Comparison of ENCODE assay signal across 7 mouse cellular contexts in genomic region chr9:100641391-100642085, GRCm38 (mm10). TPM values are rescaled to one million over a fixed set of nuclear protein-coding genes. Genes with fewer than 3 reads are reported as not detected.
DNase-seq lines count a peak whose midpoint lies in the region; ATAC-seq and TF ChIP-seq lines count a peak whose summit lies in the region.

No protein-coding gene starts in this region.

- H3K4me3 ChIP-seq in megakaryocyte, embryonic 14.5 days (replicated peaks), result peak overlapping the region; percentile 96
- H3K4me3 ChIP-seq in embryonic facial prominence, embryonic 14.5 days (ENCODE audit: low read depth, low read length), result peak overlapping the region; percentile 84
- peak overlapping the region; percentile 74 for H3K4me3 ChIP-seq in limb, embryonic 13.5 days
- H3K4me3 ChIP-seq in stomach, postnatal 0 days (ENCODE audit: low read depth, low read length), result peak overlapping the region; percentile 86

- no peak for TF ChIP-seq EP300 in stomach, postnatal 0 days (optimal IDR thresholded peaks at IDR 0.05)

- peaks cover 24% of the 10 kb centered on the region for H3K4me1 ChIP-seq in megakaryocyte, embryonic 14.5 days
- peaks cover 17% of the 10 kb centered on the region for H3K4me1 ChIP-seq in embryonic facial prominence, embryonic 14.5 days (ENCODE audit: control insufficient read depth, insufficient read depth, low read length)
- peaks cover 18% of the 10 kb centered on the region for H3K4me1 ChIP-seq in limb, embryonic 13.5 days
- peaks cover 7% of the 10 kb centered on the region; the same call in 1 of the 2 replicates for H3K4me1 ChIP-seq in stomach, postnatal 0 days (replicated peaks; ENCODE audit: control insufficient read depth, insufficient read depth)

- no peaks in the 10 kb centered on the region for H3K27me3 ChIP-seq in megakaryocyte, embryonic 14.5 days (replicated peaks)
- H3K27me3 ChIP-seq in embryonic facial prominence, embryonic 14.5 days (replicated peaks; ENCODE audit: control insufficient read depth, insufficient read depth, low read length), result no peaks in the 10 kb centered on the region
- no peaks in the 10 kb centered on the region for H3K27me3 ChIP-seq in limb, embryonic 13.5 days
- no peaks in the 10 kb centered on the region for H3K27me3 ChIP-seq in stomach, postnatal 0 days (ENCODE audit: control insufficient read depth, insufficient read depth, low read length)

- no peaks in the 10 kb centered on the region for H3K9me3 ChIP-seq in megakaryocyte, embryonic 14.5 days
- no peaks in the 10 kb centered on the region for H3K9me3 ChIP-seq in embryonic facial prominence, embryonic 14.5 days (ENCODE audit: control insufficient read depth, low read length)
- no peaks in the 10 kb centered on the region for H3K9me3 ChIP-seq in limb, embryonic 13.5 days
- H3K9me3 ChIP-seq in stomach, postnatal 0 days (ENCODE audit: control insufficient read depth, low read length), result no peaks in the 10 kb centered on the region

- no peak for DNase-seq in embryonic facial prominence, embryonic 14.5 days (ENCODE audit: low spot score)
- DNase-seq in stomach, postnatal 0 days (ENCODE audit: low spot score), result no peak
- DNase-seq in spleen, postnatal 10 days (ENCODE audit: low spot score in 2 of 2), result no peak

- peak overlapping the region; percentile 76; the same call in 1 of the 2 replicates for H3K9ac ChIP-seq in embryonic facial prominence, embryonic 14.5 days (ENCODE audit: low read depth, low read length)
- H3K9ac ChIP-seq in limb, embryonic 13.5 days, result no peak overlapping the region
- H3K9ac ChIP-seq in stomach, postnatal 0 days (ENCODE audit: low read length), result peak overlapping the region; percentile 1; the same call in 1 of the 2 replicates

- 27% methylated on average over 6 of the region's 6 CpGs for WGBS in embryonic facial prominence, embryonic 14.5 days
- 53% methylated on average over 6 of the region's 6 CpGs for WGBS in limb, embryonic 13.5 days
- 47% methylated on average over 6 of the region's 6 CpGs for WGBS in stomach, postnatal 0 days

- H3K27ac ChIP-seq in embryonic facial prominence, embryonic 14.5 days (replicated peaks; ENCODE audit: low read depth, low read length), result peak overlapping the region; percentile 99
- peak overlapping the region; percentile 98 for H3K27ac ChIP-seq in limb, embryonic 13.5 days
- peak overlapping the region; percentile 49; the same call in 1 of the 2 replicates for H3K27ac ChIP-seq in stomach, postnatal 0 days (replicated peaks)

- H3K4me2 ChIP-seq in embryonic facial prominence, embryonic 14.5 days (ENCODE audit: low read depth, low read length), result peak overlapping the region; percentile 64
- H3K4me2 ChIP-seq in limb, embryonic 13.5 days (replicated peaks), result peak overlapping the region; percentile 74
- H3K4me2 ChIP-seq in stomach, postnatal 0 days (replicated peaks; ENCODE audit: low read depth), result peak overlapping the region; percentile 69

- no peak for ATAC-seq in megakaryocyte, adult 5-6 weeks (ENCODE audit: poor library complexity, severe bottlenecking)
- ATAC-seq in embryonic facial prominence, embryonic 14.5 days (ENCODE audit: low read depth), result no peak
- ATAC-seq in limb, embryonic 13.5 days (ENCODE audit: low FRiP score, low read depth), result no peak
- no peak for ATAC-seq in stomach, postnatal 0 days (ENCODE audit: low FRiP score, low TSS enrichment)
- no peak for ATAC-seq in erythroid progenitor cell, adult 5-6 weeks (replicated peaks; ENCODE audit: low FRiP score, poor library complexity, severe bottlenecking)

- TF ChIP-seq CTCF in stomach, postnatal 0 days (IDR thresholded peaks at IDR 0.05; ENCODE audit: low read depth), result no peak

- H3K36me3 ChIP-seq in megakaryocyte, embryonic 14.5 days (replicated peaks; ENCODE audit: low read length), result no peaks in the 10 kb centered on the region
- no peaks in the 10 kb centered on the region for H3K36me3 ChIP-seq in embryonic facial prominence, embryonic 14.5 days (ENCODE audit: control insufficient read depth, insufficient read depth, low read length)
- no peaks in the 10 kb centered on the region for H3K36me3 ChIP-seq in limb, embryonic 13.5 days
- no peaks in the 10 kb centered on the region for H3K36me3 ChIP-seq in stomach, postnatal 0 days (ENCODE audit: control insufficient read depth, insufficient read depth, low read length)

RNA-seq across cellular contexts. Expression of gene Stag1, which starts 43.9 kb away (rescaled TPM):
- polyA plus RNA-seq in megakaryocyte, embryonic 14.5 days (2012; ENCODE audit: insufficient read depth, low replicate concordance), result 1.8 TPM in 1 of 2 replicates, not detected in the other
- 71.4 and 76.5 TPM in 2 replicates for total RNA-seq in megakaryocyte, adult 5-6 weeks (2015)
- total RNA-seq in megakaryocyte, adult 5-6 weeks (2017), result 93.7 and 102 TPM in 2 replicates
- polyA plus RNA-seq in embryonic facial prominence, embryonic 14.5 days (2014; fragmentation: Nextera tagmentation; extraction: Ambion mirVana), result 40.9 and 41.9 TPM in 2 replicates
- 52.5 and 55.4 TPM in 2 replicates for polyA plus RNA-seq in limb, embryonic 13.5 days (2015; fragmentation: Nextera tagmentation; extraction: Ambion mirVana)
- polyA plus RNA-seq in stomach, postnatal 0 days (2015; fragmentation: Nextera tagmentation; extraction: Ambion mirVana), result 15.7 and 25.0 TPM in 2 replicates
- total RNA-seq in erythroid progenitor cell, adult 5-6 weeks (2015; ENCODE audit: low replicate concordance), result 121 and 177 TPM in 2 replicates
- total RNA-seq in erythroid progenitor cell, adult 5-6 weeks (2017; ENCODE audit: low replicate concordance), result 229 and 248 TPM in 2 replicates

Comparison
In these comparisons a context has a peak if more than half of its experiments do, and no peak if none do; other contexts are left out.
1. H3K27ac ChIP-seq: peak in every context shown above with its lines; median percentile 99 in embryonic facial prominence, embryonic 14.5 days; 98 in limb, embryonic 13.5 days; 49 in stomach, postnatal 0 days.